Mouse (Mus musculus): ENCODE data around the gene Bcl11b.

GRCm38 (mm10) chr12:107970637-107971036 lies 32.8 kb downstream of the Bcl11b start:
- TF ChIP-seq POLR2A (IDR thresholded peaks at IDR 0.05; ENCODE audit: insufficient read length, low read depth) = no peak
- TF ChIP-seq USF1 (IDR thresholded peaks at IDR 0.05; ENCODE audit: low read depth) = no peak
- no peak for TF ChIP-seq MYOG (IDR thresholded peaks at IDR 0.05; ENCODE audit: control insufficient read depth in 1 of 3, insufficient read depth in 1 of 3, insufficient read length in 2 of 3, low read depth in 2 of 3)

All from myocyte (in vitro differentiated cells).